ENCODE assay signal across 15 mouse cellular contexts in genomic region chr5:147115631-147116030, GRCm38 (mm10). TPM values are rescaled to one million over a fixed set of nuclear protein-coding genes. Genes with fewer than 3 reads are reported as not detected.
A peak's percentile ranks its signal among the peaks of the same experiment; 100 is the strongest.
DNase-seq lines count a peak whose midpoint lies in the region; ATAC-seq and TF ChIP-seq lines count a peak whose summit lies in the region.
"Had no signal": no experiment of that assay in that cellular context is flagged by ENCODE, and none has a peak within 500 bp of the region (broad histone marks: within the 10 kb centered on the region; RNA-seq: fewer than 3 reads in every experiment).

No protein-coding gene starts in this region.

- no peaks in the 10 kb centered on the region for H3K27me3 ChIP-seq in thymus, adult 2 months (ENCODE audit: control insufficient read depth, insufficient read depth, low read length)
- no peaks in the 10 kb centered on the region for H3K27me3 ChIP-seq in G1E (ENCODE audit: insufficient read depth, low read length)
- H3K27me3 ChIP-seq in splenic B cell, adult 2 months (ENCODE audit: control insufficient read depth, insufficient read depth, low read length, poor library complexity, severe bottlenecking), result no peaks in the 10 kb centered on the region
- H3K27me3 ChIP-seq: midbrain, embryonic 13.5 days had no signal

- no peak overlapping the region for H3K27ac ChIP-seq in layer of hippocampus, adult 2 months
- H3K27ac ChIP-seq in thymus, adult 2 months (ENCODE audit: control insufficient read depth, insufficient read depth, low read length), result no peak overlapping the region
- H3K27ac ChIP-seq: midbrain, embryonic 13.5 days had no signal

- no peak overlapping the region for H3K4me3 ChIP-seq in layer of hippocampus, adult 2 months
- no peak overlapping the region for H3K4me3 ChIP-seq in thymus, adult 2 months (ENCODE audit: control insufficient read depth, insufficient read depth, low read length)
- no peak overlapping the region for H3K4me3 ChIP-seq in G1E (ENCODE audit: low read depth, low read length)
- H3K4me3 ChIP-seq: midbrain, embryonic 13.5 days had no signal

- DNase-seq in layer of hippocampus, adult 2 months (ENCODE audit: low spot score in 2 of 2), result no peak
- no peak for DNase-seq in layer of hippocampus, postnatal 14 days (ENCODE audit: low spot score in 2 of 2)
- no peak for DNase-seq in thymus, adult 2 months
- DNase-seq in thymus, postnatal 10 days (ENCODE audit: low spot score in 2 of 2), result no peak
- no peak for DNase-seq in G1E (ENCODE audit: low spot score)
- DNase-seq in splenic B cell, adult 2 months (ENCODE audit: low read depth, low spot score), result peak; percentile 11
- DNase-seq in right cerebral cortex, postnatal 14 days, result no peak
- DNase-seq: adrenal gland, postnatal 36 days; cerebellum, postnatal 36 days; gastrocnemius, postnatal 14 days; kidney, postnatal 14 days; left cerebral cortex, postnatal 4 days had no signal

- TF ChIP-seq CTCF in layer of hippocampus, adult 2 months (conservative IDR thresholded peaks at IDR 0.05), result peak; percentile 46
- TF ChIP-seq CTCF in thymus, adult 2 months (IDR thresholded peaks at IDR 0.05; ENCODE audit: borderline replicate concordance, control insufficient read depth, extremely low read depth, insufficient read depth, low read length, poor library complexity), result peak; percentile 32; the same call in 1 of the 2 replicates
- TF ChIP-seq CTCF in G1E (IDR thresholded peaks at IDR 0.05; ENCODE audit: low read depth, low read length), result peak; percentile 30; the same call in 1 of the 2 replicates

- TF ChIP-seq POLR2A in thymus, adult 2 months (IDR thresholded peaks at IDR 0.05; ENCODE audit: control insufficient read depth, extremely low read depth, insufficient read depth, low read length, poor library complexity), result no peak

- ATAC-seq in G1E (ENCODE audit: extremely low read depth, insufficient number of reproducible peaks, low FRiP score, poor library complexity, severe bottlenecking), result no peak
- no peak for ATAC-seq in cerebellum, adult (ENCODE audit: insufficient number of reproducible peaks, low FRiP score, low TSS enrichment)
- ATAC-seq: activated CD4-positive, CD25-positive, alpha-beta regulatory T cell, adult 4 months; midbrain, embryonic 13.5 days had no signal

- H3K36me3 ChIP-seq in thymus, adult 2 months (ENCODE audit: control insufficient read depth, insufficient read depth, low read length), result peaks cover 9% of the 10 kb centered on the region; the same call in 1 of the 2 replicates
- peaks cover 23% of the 10 kb centered on the region for H3K36me3 ChIP-seq in G1E (replicated peaks)
- no peaks in the 10 kb centered on the region for H3K36me3 ChIP-seq in splenic B cell, adult 2 months (ENCODE audit: control insufficient read depth, insufficient read depth, low read length, poor library complexity, severe bottlenecking)

- peaks cover 16% of the 10 kb centered on the region for H3K9me3 ChIP-seq in G1E (replicated peaks)
- H3K9me3 ChIP-seq: midbrain, embryonic 13.5 days had no signal

- H3K4me1 ChIP-seq in thymus, adult 2 months (replicated peaks; ENCODE audit: control insufficient read depth, insufficient read depth, low read length), result no peaks in the 10 kb centered on the region
- no peaks in the 10 kb centered on the region for H3K4me1 ChIP-seq in G1E (ENCODE audit: insufficient read depth, low read depth, low read length)
- H3K4me1 ChIP-seq: midbrain, embryonic 13.5 days had no signal

- WGBS in thymus, adult 2 months, result 98% methylated on average over 4 of the region's 4 CpGs

RNA-seq across cellular contexts. Expression of gene Polr1d, which starts 38.8 kb away (rescaled TPM):
- total RNA-seq in layer of hippocampus, adult 2 months (2021), result 10 to 100 TPM; 63.1 to 69.7 TPM
- total RNA-seq in layer of hippocampus, postnatal 14 days (2021), result 10 to 100 TPM; 62.4 to 75.0 TPM
- polyA plus RNA-seq in thymus, adult 2 months (2012; rRNA removed), result 51.7 and 55.1 TPM in 2 replicates
- 107 and 124 TPM in 2 replicates for total RNA-seq in G1E (2014; fragmentation: Nextera tagmentation)
- 186 and 188 TPM in 2 replicates for total RNA-seq in G1E (2017)
- polyA plus RNA-seq in G1E (2012), result 113 and 131 TPM in 2 replicates

RNA-seq across cellular contexts. Expression of gene Lnx2, which starts 39.2 kb away (rescaled TPM):
- total RNA-seq in layer of hippocampus, adult 2 months (2021), result 1 to 10 TPM; 5.5 to 6.6 TPM
- total RNA-seq in layer of hippocampus, postnatal 14 days (2021), result 1 to 10 TPM; 5.2 to 6.1 TPM
- 48.3 and 54.5 TPM in 2 replicates for polyA plus RNA-seq in thymus, adult 2 months (2012; rRNA removed)
- total RNA-seq in G1E (2014; fragmentation: Nextera tagmentation), result 28.4 and 34.4 TPM in 2 replicates
- 13.1 TPM in 2 replicates for total RNA-seq in G1E (2017)
- polyA plus RNA-seq in G1E (2012), result 15.9 and 18.8 TPM in 2 replicates
